Mouse (Mus musculus): ENCODE measurements around the gene Rpl14.

DNA sequence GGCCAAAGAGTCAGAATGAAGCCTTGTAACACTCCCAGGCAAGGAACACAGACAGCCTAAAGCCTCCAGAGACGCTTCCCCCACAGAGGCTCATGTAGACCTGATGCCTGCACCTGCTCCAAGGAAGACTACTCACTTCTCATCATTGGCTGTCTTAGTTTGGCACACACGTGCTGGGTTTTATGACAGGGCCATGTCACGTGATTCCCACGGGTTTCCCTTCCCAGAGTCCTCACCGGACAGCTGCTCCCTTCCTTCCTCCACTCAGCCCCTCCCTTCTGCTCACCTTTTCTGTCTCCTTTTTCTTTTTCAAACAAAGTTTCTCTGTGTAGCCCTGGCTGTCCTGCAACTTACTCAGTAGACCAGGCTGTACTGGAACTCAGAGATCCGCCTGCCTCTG lies 39.2 kb upstream of the Rpl14 start:
- TF ChIP-seq EP300 (IDR thresholded peaks at IDR 0.05; ENCODE audit: low read depth) (no peak), CTCF (IDR thresholded peaks at IDR 0.05; ENCODE audit: low read depth) (no peak)
